Mouse (Mus musculus) hindbrain, postnatal 0 days (tissue): ENCODE measurements around the gene Plcd4. TPM values are rescaled to one million over a fixed set of nuclear protein-coding genes. Genes with fewer than 3 reads are reported as not detected.
"Not testable (repeated sequence)": the region's sequence is repeated elsewhere in the genome, so short reads cannot be mapped to it uniquely, and the experiment has no call there.

ENCODE experiments used
- ATAC-seq: fragments of 200-750 bp; cut with Nextera tagmentation; 2 replicates; pipeline ENCODE4 v1.8.0; 2017; ENCODE audit warnings: mild to moderate bottlenecking, moderate TSS enrichment, moderate library complexity
- DNase-seq: peaks from one replicate; pipeline ENCODE4 v3.0.0-alpha.2; 2015; ENCODE audit warnings: low spot score
- H3K27ac ChIP-seq: fragments of 300-500 bp; sonication (generic); 2 replicates; pipeline ENCODE4 v1.5.1; 2014; ENCODE audit warnings: mild to moderate bottlenecking
- H3K27me3 ChIP-seq: fragments of 300-500 bp; sonication (generic); 2 replicates; pipeline ENCODE4 v1.6.1; 2014; ENCODE audit warnings: low read length, mixed read lengths; ENCODE audit not compliant: insufficient read depth
- H3K36me3 ChIP-seq: fragments of 300-500 bp; sonication (generic); 2 replicates; pipeline ENCODE4 v1.6.1; 2014; ENCODE audit warnings: low read length, mixed read lengths; ENCODE audit not compliant: insufficient read depth
- H3K4me1 ChIP-seq: fragments of 300-500 bp; sonication (generic); 2 replicates; pipeline ENCODE4 v1.6.1; 2014; ENCODE audit warnings: antibody characterized with exemption, low read length, mixed read lengths; ENCODE audit not compliant: insufficient read depth
- H3K4me2 ChIP-seq: fragments of 300-500 bp; sonication (generic); 2 replicates; pipeline ENCODE4 v1.6.1; 2014; ENCODE audit warnings: low read depth, mild to moderate bottlenecking, low read length, moderate library complexity, mixed read lengths
- H3K4me3 ChIP-seq: fragments of 300-500 bp; sonication (generic); 2 replicates; pipeline ENCODE4 v1.5.1; 2014; ENCODE audit warnings: low read length
- H3K9ac ChIP-seq: fragments of 300-500 bp; sonication (generic); replicated peaks from 2 replicates; pipeline ENCODE4 v1.6.1; 2014; ENCODE audit warnings: mild to moderate bottlenecking, low read length, moderate library complexity, mixed read lengths
- H3K9me3 ChIP-seq: fragments of 300-500 bp; sonication (generic); 2 replicates; pipeline ENCODE4 v1.6.1; 2016; ENCODE audit warnings: low read length, mixed read lengths
- CTCF ChIP-seq: IDR thresholded peaks from 2 replicates; pipeline ENCODE4 v1.5.1; 2016; ENCODE audit warnings: antibody characterized with exemption, control low read depth, low read depth
- WGBS: fragments of 180-500 bp; shearing (Covaris S2); extraction: QIAGEN DNeasy Blood & Tissue Kit; methylation state at CpG from one replicate; pipeline ENCODE4 v1.1.7; 2014; 5-methylcytosine and 5-hydroxymethylcytosine counted together
- polyA plus RNA-seq: library from polyadenylated mRNA; unstranded; fragments of >200 nt; fragmentation: Nextera tagmentation; extraction: Ambion mirVana; gene quantifications from 2 replicates; pipeline ENCODE4 v1.2.1, GENCODE M21; 2015
- total RNA-seq: library from RNA; depleted of rRNA; stranded (reverse); fragments of >200 nt; gene quantifications from 2 replicates; pipeline ENCODE4 v1.2.3, GENCODE M21; 2014; rRNA removed

Gene Plcd4
- total RNA-seq (11.0 and 11.5 TPM in 2 replicates), polyA plus RNA-seq (8.7 and 11.4 TPM in 2 replicates)

DNA sequence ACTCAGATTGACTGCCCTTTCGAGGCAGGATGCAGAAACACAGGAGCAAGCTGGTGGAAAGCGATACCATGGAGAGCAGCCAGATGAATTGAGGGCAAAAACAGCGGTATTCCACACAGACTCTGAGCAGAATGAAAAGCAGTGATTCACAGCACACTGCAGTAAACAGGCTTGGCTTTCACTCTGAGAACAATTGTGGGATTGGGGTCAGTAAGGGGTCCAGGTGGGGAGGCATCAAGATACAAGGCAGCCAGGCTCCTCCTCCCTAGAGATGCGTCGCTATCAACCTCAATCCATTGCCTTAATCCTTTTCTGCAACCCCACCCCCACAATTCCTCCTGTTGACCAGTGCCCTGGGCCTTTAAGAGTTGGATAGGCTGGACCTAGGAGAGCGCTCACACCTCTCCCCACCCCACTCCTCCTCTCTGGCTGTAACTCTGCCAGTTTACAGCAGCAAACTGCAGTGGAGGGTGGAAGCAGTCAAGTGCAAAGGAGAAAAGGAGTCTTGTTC, at the start of gene Plcd4:
TSS of gene Plcd4 (plus strand) at position 438 of the 511 bp plus-strand sequence.
- Histone ChIP-seq H3K9ac (peak within 1 kb of the TSS; percentile 30), H3K27ac (peak within 1 kb of the TSS; percentile 74), H3K4me2 (peak within 1 kb of the TSS; percentile 52), H3K27me3 (no peaks in the 10 kb centered on the region), H3K4me3 (peak within 1 kb of the TSS; percentile 21), H3K4me1 (peaks cover 10% of the 10 kb centered on the region; the same call in 1 of the 2 replicates), H3K36me3 (no peaks in the 10 kb centered on the region), H3K9me3 (no peaks in the 10 kb centered on the region)
- 6% methylated on average over 6 of the region's 6 CpGs for WGBS
- TF ChIP-seq CTCF: no peak
- peak; percentile 90 for ATAC-seq
- DNase-seq: peak; percentile 73

DNA sequence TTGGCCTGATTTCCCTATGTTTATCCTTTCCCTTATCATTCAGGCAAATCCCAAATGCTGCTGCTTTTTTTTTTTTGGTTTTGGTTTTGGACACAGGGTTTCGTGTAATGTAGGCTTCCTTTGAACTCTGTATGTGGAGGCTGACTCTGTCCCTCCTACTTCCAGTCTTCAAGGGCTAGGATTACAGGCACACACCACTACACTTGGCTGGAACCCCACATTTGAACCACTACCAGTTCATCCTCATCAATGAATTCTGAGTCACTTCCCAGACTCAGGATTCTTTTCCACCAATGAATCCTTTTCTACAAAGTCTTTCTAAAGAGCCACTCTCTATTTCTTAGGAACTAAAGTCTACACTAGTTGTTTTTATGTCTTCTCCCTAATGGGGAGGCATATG, 41.6 kb upstream of the Plcd4 start:
- no peak overlapping the region for H3K9ac ChIP-seq
- peaks cover 11% of the 10 kb centered on the region for H3K4me1 ChIP-seq
- H3K4me3 ChIP-seq: no peak overlapping the region
- no peaks in the 10 kb centered on the region for H3K9me3 ChIP-seq
- H3K27me3 ChIP-seq: no peaks in the 10 kb centered on the region
- TF ChIP-seq CTCF: no peak
- no peak for DNase-seq
- no peak overlapping the region for H3K27ac ChIP-seq
- no peaks in the 10 kb centered on the region for H3K36me3 ChIP-seq
- WGBS: 79% methylated on average over 1 of the region's 1 CpGs
- ATAC-seq: no peak
- H3K4me2 ChIP-seq: no peak overlapping the region

DNA sequence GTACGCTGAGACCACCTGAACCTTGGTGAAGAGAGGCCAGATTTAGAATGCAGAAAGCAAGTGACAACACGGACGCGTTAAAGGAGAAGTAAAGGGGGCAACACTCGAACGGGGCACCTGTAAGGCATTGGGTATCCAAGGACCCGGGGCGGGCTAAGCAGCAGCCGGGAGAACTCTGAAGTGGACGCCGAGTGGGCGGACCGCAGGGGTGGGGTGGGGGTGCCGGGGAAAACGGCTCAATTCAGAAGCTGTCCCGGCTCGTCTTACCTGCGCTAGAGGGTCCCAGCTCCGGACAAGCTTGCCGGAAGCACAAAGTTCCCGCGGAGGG, 37.3 kb upstream of the Plcd4 start:
- ATAC-seq (no peak), DNase-seq (no peak)
- Histone ChIP-seq H3K27me3 (no peaks in the 10 kb centered on the region), H3K36me3 (no peaks in the 10 kb centered on the region), H3K4me2 (peak overlapping the region; percentile 87), H3K4me1 (peaks cover 24% of the 10 kb centered on the region), H3K9me3 (no peaks in the 10 kb centered on the region), H3K27ac (peak overlapping the region; percentile 64), H3K4me3 (peak overlapping the region; percentile 87), H3K9ac (peak overlapping the region; percentile 68)
- WGBS: 1% methylated on average over 22 of the region's 22 CpGs
- no peak for TF ChIP-seq CTCF

DNA sequence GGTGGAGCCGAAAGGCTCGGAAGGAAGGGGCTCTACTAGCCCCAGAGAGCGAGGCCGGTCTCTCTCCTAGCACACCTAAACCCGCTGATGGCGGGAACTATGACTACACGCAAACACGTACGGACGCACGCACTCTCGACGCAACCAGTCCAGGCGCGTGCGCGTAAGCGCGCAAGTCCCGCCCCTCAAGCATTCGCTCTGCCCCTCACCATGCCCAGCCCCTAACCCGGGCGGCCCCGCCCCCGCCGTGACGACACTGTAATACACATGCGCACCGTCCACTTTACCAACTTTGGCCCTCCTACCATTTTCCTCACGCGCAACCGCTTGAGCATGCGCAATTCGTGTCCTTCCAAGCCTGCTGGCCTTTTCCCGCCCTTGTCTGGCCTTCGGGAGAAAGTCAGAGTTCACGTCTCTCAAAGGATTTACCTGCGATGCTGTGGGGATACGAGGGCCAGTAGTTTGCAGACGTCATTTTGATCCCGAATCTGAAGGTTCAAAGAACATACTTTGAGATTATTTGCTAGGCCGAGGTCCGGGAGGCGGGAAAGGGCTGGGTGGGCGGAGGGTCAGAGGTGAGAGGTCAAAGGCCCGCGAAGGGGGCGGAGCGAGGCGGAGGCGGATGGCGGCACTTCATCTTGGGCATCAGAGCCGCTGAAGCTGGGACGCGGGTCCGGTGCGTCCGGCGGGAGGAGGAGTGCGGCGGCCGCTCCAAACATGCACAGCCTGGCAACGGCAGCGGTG, 36.8 kb upstream of the Plcd4 start, which contains the start of gene Cnot9:
TSS of gene Cnot9 (plus strand) at position 338 of the 744 bp plus-strand sequence.
- Histone ChIP-seq H3K4me2 (peak within 1 kb of the TSS; percentile 87), H3K4me3 (peak within 1 kb of the TSS; percentile 87), H3K27ac (peak within 1 kb of the TSS; percentile 90), H3K4me1 (peaks cover 24% of the 10 kb centered on the region), H3K27me3 (no peaks in the 10 kb centered on the region), H3K36me3 (no peaks in the 10 kb centered on the region), H3K9me3 (no peaks in the 10 kb centered on the region), H3K9ac (peak within 1 kb of the TSS; percentile 84)
- 0 out of 2 replicates have a peak, but pooled peaks have one; percentile 8 for TF ChIP-seq CTCF
- WGBS: under 1% methylated on average over 63 of the region's 64 CpGs
- ATAC-seq: peak; percentile 100
- peak; percentile 100 for DNase-seq

DNA sequence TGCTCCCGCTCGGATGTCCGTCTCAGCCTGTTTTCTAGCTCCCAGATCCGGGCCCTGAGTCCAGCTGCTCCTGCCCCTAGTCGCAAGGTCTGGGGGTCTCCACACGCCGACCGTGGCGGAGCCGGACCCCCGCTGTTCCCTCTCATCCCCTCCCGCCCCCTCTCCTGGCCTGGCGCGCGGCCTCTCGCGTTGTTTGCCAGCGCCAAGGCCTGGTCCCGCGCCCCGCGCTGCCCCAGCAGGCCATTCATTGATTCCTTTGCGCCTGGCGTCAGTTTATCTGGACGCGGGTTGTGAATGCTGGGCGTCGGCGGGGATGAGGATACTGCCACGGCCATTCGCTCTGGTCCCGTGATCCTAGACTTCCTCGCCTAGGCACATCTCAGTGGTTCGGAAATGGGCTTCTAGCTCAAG, 36.2 kb upstream of the Plcd4 start:
- H3K4me3 ChIP-seq: peak overlapping the region; percentile 87
- H3K27ac ChIP-seq: peak overlapping the region; percentile 90
- TF ChIP-seq CTCF: no peak
- peaks cover 24% of the 10 kb centered on the region for H3K4me1 ChIP-seq
- H3K9ac ChIP-seq: peak overlapping the region; percentile 84
- DNase-seq (peak; percentile 81), ATAC-seq (peak; percentile 63)
- H3K9me3 ChIP-seq: no peaks in the 10 kb centered on the region
- no peaks in the 10 kb centered on the region for H3K27me3 ChIP-seq
- under 1% methylated on average over 34 of the region's 34 CpGs for WGBS
- H3K36me3 ChIP-seq: no peaks in the 10 kb centered on the region
- H3K4me2 ChIP-seq: peak overlapping the region; percentile 87

DNA sequence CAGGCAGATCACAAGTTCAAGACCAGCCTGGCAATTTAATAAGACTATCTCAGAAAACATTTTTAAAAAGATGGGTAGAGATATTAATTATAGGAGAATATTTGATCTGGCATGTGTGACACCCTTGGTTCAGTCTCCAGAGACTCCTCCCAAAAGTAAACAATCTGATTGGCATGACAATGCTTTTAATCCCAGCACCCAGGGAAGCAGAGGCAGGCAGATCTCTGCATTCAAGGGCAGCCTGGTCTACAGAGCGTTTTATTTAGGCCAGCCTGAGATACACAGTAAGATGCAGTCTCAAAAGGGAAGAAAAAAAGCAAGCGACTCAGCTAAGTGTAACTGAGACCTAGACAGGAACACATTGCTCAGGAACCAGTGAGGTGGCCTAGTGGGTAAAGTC, 34.9 kb upstream of the Plcd4 start:
- Histone ChIP-seq H3K4me3 (no peak overlapping the region), H3K36me3 (no peaks in the 10 kb centered on the region), H3K27ac (no peak overlapping the region), H3K9ac (no peak overlapping the region), H3K4me2 (peak overlapping the region; percentile 87), H3K9me3 (no peaks in the 10 kb centered on the region), H3K27me3 (no peaks in the 10 kb centered on the region), H3K4me1 (peaks cover 24% of the 10 kb centered on the region)
- DNase-seq (no peak), ATAC-seq (no peak)
- 98% methylated on average over 2 of the region's 2 CpGs for WGBS
- no peak for TF ChIP-seq CTCF

DNA sequence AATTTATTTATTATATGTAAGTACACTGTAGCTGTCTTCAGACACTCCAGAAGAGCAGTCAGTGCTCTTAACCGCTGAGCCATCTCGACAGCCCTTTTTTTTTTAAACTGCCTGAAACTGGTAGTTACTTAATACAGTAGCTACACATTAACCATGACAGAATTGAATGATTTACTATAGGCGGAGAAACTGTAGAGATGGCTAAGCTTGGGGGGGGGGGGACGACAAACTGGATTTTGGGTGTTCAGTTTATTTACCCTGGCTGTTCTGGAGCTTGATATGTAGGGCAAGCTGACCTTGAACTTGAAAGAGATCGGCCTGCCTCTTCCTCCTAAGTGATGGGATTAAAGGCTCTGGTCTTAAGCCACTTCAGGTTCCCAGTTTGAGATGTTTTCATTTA, 31.4 kb upstream of the Plcd4 start:
- 98% methylated on average over 5 of the region's 5 CpGs for WGBS
- no peak overlapping the region for H3K4me2 ChIP-seq

DNA sequence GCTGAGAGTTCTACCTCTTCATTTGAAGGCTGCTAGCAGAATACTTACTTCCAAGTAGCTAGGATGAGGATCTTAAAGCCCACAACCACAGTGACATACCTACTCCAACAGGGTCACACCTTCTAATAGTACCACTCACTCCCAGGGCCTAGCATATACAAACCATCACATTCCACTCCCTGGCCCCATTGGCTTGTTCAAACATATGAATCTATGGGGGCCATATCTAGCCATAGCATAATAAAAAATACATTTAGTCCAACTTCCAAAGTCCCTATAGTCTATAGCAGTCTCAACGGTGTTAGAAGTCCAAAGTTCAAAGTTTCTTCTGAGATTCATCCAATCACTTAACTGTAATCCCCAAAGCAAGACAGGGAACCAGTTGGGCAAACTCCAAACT, 29.7 kb upstream of the Plcd4 start:
- H3K27ac ChIP-seq, DNase-seq, H3K4me2 ChIP-seq, H3K36me3 ChIP-seq, H3K9ac ChIP-seq, ATAC-seq, H3K4me3 ChIP-seq, H3K27me3 ChIP-seq, H3K9me3 ChIP-seq, H3K4me1 ChIP-seq: not testable (repeated sequence)
- WGBS: 98% methylated on average over 1 of the region's 1 CpGs

More for the DNA sequence above, 31.4 kb upstream of the Plcd4 start:
- no peaks in the 10 kb centered on the region for H3K27me3 ChIP-seq
- DNase-seq (no peak), ATAC-seq (no peak)
- H3K9me3 ChIP-seq: no peaks in the 10 kb centered on the region
- H3K9ac ChIP-seq: no peak overlapping the region
- peaks cover 13% of the 10 kb centered on the region for H3K4me1 ChIP-seq
- no peak overlapping the region for H3K4me3 ChIP-seq
- H3K27ac ChIP-seq: no peak overlapping the region
- TF ChIP-seq CTCF: no peak
- no peaks in the 10 kb centered on the region; the same call in 1 of the 2 replicates for H3K36me3 ChIP-seq
